In the genomic region with DNA sequence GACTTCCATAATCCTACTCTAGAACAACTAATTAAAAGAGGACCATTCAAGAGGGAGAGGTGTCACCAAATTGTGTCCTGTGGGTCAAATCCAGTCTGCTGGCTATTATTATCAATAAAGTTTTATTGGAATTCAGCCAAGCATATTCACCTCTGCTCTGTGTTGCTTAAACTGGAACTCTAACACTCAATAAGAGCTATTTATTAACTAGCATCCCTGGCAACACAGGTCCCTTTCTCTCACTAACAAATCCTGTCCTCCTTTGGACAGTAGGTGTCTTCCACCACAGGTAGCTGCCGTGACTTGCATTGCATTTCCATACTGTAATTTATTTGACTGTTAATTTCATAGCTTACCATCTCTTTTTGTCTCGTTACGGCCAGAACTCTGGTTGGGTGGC, we compare ENCODE assay signal across 31 mouse cellular contexts. TPM values are rescaled to one million over a fixed set of nuclear protein-coding genes. Genes with fewer than 3 reads are reported as not detected.
A peak's percentile ranks its signal among the peaks of the same experiment; 100 is the strongest.
DNase-seq lines count a peak whose midpoint lies in the region; ATAC-seq and TF ChIP-seq lines count a peak whose summit lies in the region.
"Had no signal": no experiment of that assay in that cellular context is flagged by ENCODE, and none has a peak within 500 bp of the region (broad histone marks: within the 10 kb centered on the region; RNA-seq: fewer than 3 reads in every experiment).

No protein-coding gene starts in this region.

- no peak overlapping the region for H3K4me3 ChIP-seq in liver, adult 2 months (ENCODE audit: insufficient read depth, low read depth, low read length)
- no peak overlapping the region for H3K4me3 ChIP-seq in intestine, embryonic 16.5 days (ENCODE audit: low read length)
- H3K4me3 ChIP-seq in kidney, postnatal 0 days (replicated peaks; ENCODE audit: low read depth, low read length): no peak overlapping the region
- H3K4me3 ChIP-seq: forebrain, embryonic 13.5 days; heart, adult 2 months; heart, embryonic 12.5 days; hindbrain, embryonic 13.5 days; limb, embryonic 13.5 days; megakaryocyte, embryonic 14.5 days; midbrain, embryonic 13.5 days; neural tube, embryonic 15.5 days had no signal

- no peaks in the 10 kb centered on the region for H3K9me3 ChIP-seq in intestine, embryonic 16.5 days (ENCODE audit: control insufficient read depth, low read length)
- no peaks in the 10 kb centered on the region for H3K9me3 ChIP-seq in kidney, postnatal 0 days (replicated peaks; ENCODE audit: low read length)
- H3K9me3 ChIP-seq: forebrain, embryonic 13.5 days; heart, embryonic 12.5 days; hindbrain, embryonic 13.5 days; limb, embryonic 13.5 days; megakaryocyte, embryonic 14.5 days; midbrain, embryonic 13.5 days; neural tube, embryonic 15.5 days had no signal

- H3K27me3 ChIP-seq in liver, adult 2 months (ENCODE audit: control insufficient read depth, insufficient read depth, low read length): no peaks in the 10 kb centered on the region
- H3K27me3 ChIP-seq in intestine, embryonic 16.5 days (replicated peaks; ENCODE audit: control insufficient read depth, insufficient read depth, low read length): no peaks in the 10 kb centered on the region
- no peaks in the 10 kb centered on the region for H3K27me3 ChIP-seq in kidney, postnatal 0 days (ENCODE audit: insufficient read depth, low read length)
- H3K27me3 ChIP-seq: CH12.LX; forebrain, embryonic 13.5 days; heart, embryonic 12.5 days; hindbrain, embryonic 13.5 days; limb, embryonic 13.5 days; midbrain, embryonic 13.5 days; neural tube, embryonic 15.5 days had no signal

- no peaks in the 10 kb centered on the region for H3K36me3 ChIP-seq in liver, adult 2 months (ENCODE audit: control insufficient read depth, insufficient read depth, low read length)
- H3K36me3 ChIP-seq in intestine, embryonic 16.5 days (ENCODE audit: control insufficient read depth, insufficient read depth, low read length): no peaks in the 10 kb centered on the region
- no peaks in the 10 kb centered on the region for H3K36me3 ChIP-seq in kidney, postnatal 0 days (ENCODE audit: insufficient read depth, low read length)
- H3K36me3 ChIP-seq: heart, embryonic 12.5 days; hindbrain, embryonic 13.5 days; midbrain, embryonic 13.5 days; neural tube, embryonic 15.5 days had no signal

- H3K4me2 ChIP-seq in intestine, embryonic 16.5 days (ENCODE audit: low read depth, low read length): no peak overlapping the region
- H3K4me2 ChIP-seq in kidney, postnatal 0 days (ENCODE audit: low read length): no peak overlapping the region
- H3K4me2 ChIP-seq: forebrain, embryonic 13.5 days; heart, embryonic 12.5 days; hindbrain, embryonic 13.5 days; limb, embryonic 13.5 days; midbrain, embryonic 13.5 days; neural tube, embryonic 15.5 days had no signal

- 0 out of 2 replicates have a peak, but pooled peaks have one; percentile 8 for TF ChIP-seq CTCF in liver, adult 2 months (IDR thresholded peaks at IDR 0.05; ENCODE audit: low read depth, low read length)
- TF ChIP-seq CTCF in kidney, postnatal 0 days (IDR thresholded peaks at IDR 0.05; ENCODE audit: low read depth): no peak

- no peak for TF ChIP-seq POLR2A in liver, adult 2 months (IDR thresholded peaks at IDR 0.05; ENCODE audit: extremely low read depth, insufficient read depth, low read length)

- no peaks in the 10 kb centered on the region for H3K79me2 ChIP-seq in liver, adult 2 months (ENCODE audit: control insufficient read depth, insufficient read depth, low read length)

- H3K4me1 ChIP-seq in liver, adult 2 months (ENCODE audit: control insufficient read depth, insufficient read depth, low read length): peaks cover 23% of the 10 kb centered on the region
- H3K4me1 ChIP-seq in intestine, embryonic 16.5 days (ENCODE audit: control insufficient read depth, insufficient read depth, low read length): no peaks in the 10 kb centered on the region
- H3K4me1 ChIP-seq in kidney, postnatal 0 days (replicated peaks; ENCODE audit: insufficient read depth, low read length): no peaks in the 10 kb centered on the region
- H3K4me1 ChIP-seq: forebrain, embryonic 13.5 days; heart, embryonic 12.5 days; hindbrain, embryonic 13.5 days; limb, embryonic 13.5 days; midbrain, embryonic 13.5 days; neural tube, embryonic 15.5 days had no signal

- H3K9ac ChIP-seq in liver, adult 2 months (ENCODE audit: low read depth, low read length): no peak overlapping the region
- no peak overlapping the region for H3K9ac ChIP-seq in intestine, embryonic 16.5 days (ENCODE audit: low read depth, low read length)
- no peak overlapping the region for H3K9ac ChIP-seq in kidney, postnatal 0 days (ENCODE audit: low read depth, low read length)
- H3K9ac ChIP-seq: forebrain, embryonic 13.5 days; heart, embryonic 12.5 days; hindbrain, embryonic 13.5 days; limb, embryonic 13.5 days; midbrain, embryonic 13.5 days; neural tube, embryonic 15.5 days had no signal

- ATAC-seq in intestine, embryonic 16.5 days: peak; percentile 67
- ATAC-seq in kidney, postnatal 0 days (replicated peaks; ENCODE audit: low FRiP score, low read depth): no peak; the same call in 1 of the 2 replicates
- no peak for ATAC-seq in monocyte, adult 5-6 weeks (replicated peaks; ENCODE audit: insufficient number of reproducible peaks, low FRiP score, low TSS enrichment, poor library complexity, severe bottlenecking)
- ATAC-seq: activated CD4-positive, CD25-positive, alpha-beta regulatory T cell, adult 4 months; forebrain, embryonic 13.5 days; lung, postnatal 0 days; midbrain, embryonic 13.5 days had no signal

- peak overlapping the region; percentile 85 for H3K27ac ChIP-seq in liver, adult 2 months (replicated peaks; ENCODE audit: insufficient read depth, low read depth, low read length)
- no peak overlapping the region for H3K27ac ChIP-seq in intestine, embryonic 16.5 days (ENCODE audit: low read length)
- H3K27ac ChIP-seq in kidney, postnatal 0 days: 0 out of 2 replicates have a peak overlapping the region, but pooled peaks have one; percentile 42
- H3K27ac ChIP-seq: forebrain, embryonic 13.5 days; heart, adult 2 months; hindbrain, embryonic 13.5 days; limb, embryonic 13.5 days; midbrain, embryonic 13.5 days; neural tube, embryonic 15.5 days had no signal

- peak; percentile 28 to 52 for DNase-seq in kidney, adult 8-10 months
- no peak for DNase-seq in kidney, postnatal 10 days
- peak; percentile 97 for DNase-seq in liver, adult 2 months (ENCODE audit: extremely low read depth, low read depth, low spot score)
- no peak for DNase-seq in liver
- peak; percentile 26 for DNase-seq in kidney, postnatal 0 days (ENCODE audit: low spot score)
- DNase-seq: adrenal gland, postnatal 10 days; cerebellum, adult 8-10 months; cerebellum, postnatal 25 days; heart, adult 2 months; heart, postnatal 4 days; lung, adult 18-20 months; lung, postnatal 4 days; retina, postnatal 1 day; thymus, postnatal 4 days had no signal

- WGBS in liver, adult 2 months: 37% methylated on average over 3 of the region's 3 CpGs
- 84% methylated on average over 3 of the region's 3 CpGs for WGBS in intestine, embryonic 16.5 days
- WGBS in kidney, postnatal 0 days: 81% methylated on average over 3 of the region's 3 CpGs

RNA-seq across cellular contexts. Expression of gene Cldn20, which starts 36.3 kb away (rescaled TPM):
- total RNA-seq in liver, adult 2 months (2014; rRNA removed): 0.34 TPM in 1 of 2 replicates, not detected in the other
- 0.24 TPM in 1 of 2 replicates, not detected in the other for polyA plus RNA-seq in liver, adult 2 months (2012; rRNA removed)
- polyA plus RNA-seq in intestine, embryonic 16.5 days (2015; fragmentation: Nextera tagmentation; extraction: Ambion mirVana): 0.22 TPM in 1 of 2 replicates, not detected in the other
- 0.25 TPM in 1 of 2 replicates, not detected in the other for polyA plus RNA-seq in kidney, postnatal 0 days (2015; fragmentation: Nextera tagmentation; extraction: Ambion mirVana)
- 7.5 to 19.8 TPM (median 9.0 TPM) in 3 replicates for total RNA-seq in monocyte, adult 5-6 weeks (2017)
- total RNA-seq: adrenal gland, postnatal 10 days; CH12.LX; gastrocnemius, adult 18-20 months; heart, adult 2 months; heart, postnatal 4 days had no signal
- polyA plus RNA-seq: activated CD4-positive, CD25-positive, alpha-beta regulatory T cell, adult 4 months; embryonic facial prominence, embryonic 11.5 days; heart, embryonic 12.5 days; heart, postnatal 0 days; lung, postnatal 0 days; midbrain, embryonic 13.5 days; neural tube, embryonic 15.5 days; testis, adult 2 months; thymus, postnatal 0 days had no signal

Comparison
In these comparisons a context has a peak if more than half of its experiments do, and no peak if none do; other contexts are left out.
1. DNase-seq: peak in kidney, adult 8-10 months (2 of 2), liver, adult 2 months (single experiment) and kidney, postnatal 0 days (single experiment); none in kidney, postnatal 10 days (single experiment) and liver (single experiment).